12 mouse cellular contexts compared by ENCODE assay signal in genomic region chr11:78205361-78206206, GRCm38 (mm10). TPM values are rescaled to one million over a fixed set of nuclear protein-coding genes. Genes with fewer than 3 reads are reported as not detected.
A peak's percentile ranks its signal among the peaks of the same experiment; 100 is the strongest.
DNase-seq lines count a peak whose midpoint lies in the region; ATAC-seq lines count a peak whose summit lies in the region.
"Had no signal": no experiment of that assay in that cellular context is flagged by ENCODE, and none has a peak within 500 bp of the region (broad histone marks: within the 10 kb centered on the region; RNA-seq: fewer than 3 reads in every experiment).

No protein-coding gene starts in this region.

- DNase-seq in forebrain, embryonic 11.5 days (ENCODE audit: low spot score), result no peak
- DNase-seq in heart, adult 9 months (ENCODE audit: low spot score in 2 of 2), result no peak
- DNase-seq in left cerebral cortex, postnatal 36 days (ENCODE audit: low spot score in 2 of 2), result no peak
- DNase-seq in thymus, postnatal 25 days, result no peak

- peaks cover 19% of the 10 kb centered on the region for H3K36me3 ChIP-seq in forebrain, embryonic 11.5 days (ENCODE audit: control insufficient read depth, insufficient read depth, low read length)
- peaks cover 25% of the 10 kb centered on the region for H3K36me3 ChIP-seq in forebrain, embryonic 16.5 days (ENCODE audit: control insufficient read depth, insufficient read depth)
- peaks cover 72% of the 10 kb centered on the region for H3K36me3 ChIP-seq in embryonic facial prominence, embryonic 12.5 days
- peaks cover 12% of the 10 kb centered on the region for H3K36me3 ChIP-seq in intestine, embryonic 16.5 days (ENCODE audit: control insufficient read depth, insufficient read depth, low read length)
- peaks cover 56% of the 10 kb centered on the region for H3K36me3 ChIP-seq in neural tube, embryonic 12.5 days

- ATAC-seq in forebrain, embryonic 11.5 days (replicated peaks; ENCODE audit: low FRiP score), result no peak
- no peak for ATAC-seq in forebrain, embryonic 16.5 days
- no peak for ATAC-seq in embryonic facial prominence, embryonic 12.5 days (ENCODE audit: insufficient number of reproducible peaks, insufficient read depth, low FRiP score, low TSS enrichment)
- 0 out of 2 replicates have a peak, but pooled peaks have one; percentile 55 for ATAC-seq in intestine, embryonic 16.5 days
- peak; percentile 74 for ATAC-seq in neural tube, embryonic 12.5 days (ENCODE audit: low FRiP score, low read depth)

- H3K4me1 ChIP-seq in forebrain, embryonic 11.5 days (replicated peaks; ENCODE audit: control insufficient read depth, insufficient read depth, low read length), result no peaks in the 10 kb centered on the region
- H3K4me1 ChIP-seq in forebrain, embryonic 16.5 days (replicated peaks; ENCODE audit: control insufficient read depth, insufficient read depth, low read length), result no peaks in the 10 kb centered on the region
- H3K4me1 ChIP-seq in embryonic facial prominence, embryonic 12.5 days, result no peaks in the 10 kb centered on the region
- H3K4me1 ChIP-seq in intestine, embryonic 16.5 days (ENCODE audit: control insufficient read depth, insufficient read depth, low read length), result peaks cover 14% of the 10 kb centered on the region
- H3K4me1 ChIP-seq in neural tube, embryonic 12.5 days, result peaks cover 32% of the 10 kb centered on the region
- H3K4me1 ChIP-seq: heart, embryonic 10.5 days; limb, embryonic 15.5 days; lung, embryonic 15.5 days had no signal

- H3K9ac ChIP-seq in forebrain, embryonic 11.5 days (ENCODE audit: low read length), result no peak overlapping the region
- no peak overlapping the region for H3K9ac ChIP-seq in forebrain, embryonic 16.5 days (replicated peaks; ENCODE audit: low read depth, low read length)
- H3K9ac ChIP-seq in embryonic facial prominence, embryonic 12.5 days, result no peak overlapping the region
- no peak overlapping the region for H3K9ac ChIP-seq in intestine, embryonic 16.5 days (ENCODE audit: low read depth, low read length)
- H3K9ac ChIP-seq in neural tube, embryonic 12.5 days, result 0 out of 2 replicates have a peak overlapping the region, but pooled peaks have one; percentile 2
- H3K9ac ChIP-seq: limb, embryonic 15.5 days; lung, embryonic 15.5 days had no signal

- peak overlapping the region; percentile 48; the same call in 1 of the 2 replicates for H3K27ac ChIP-seq in forebrain, embryonic 11.5 days (ENCODE audit: low read depth, low read length)
- H3K27ac ChIP-seq in forebrain, embryonic 16.5 days (ENCODE audit: low read length), result no peak overlapping the region
- 0 out of 2 replicates have a peak overlapping the region, but pooled peaks have one; percentile 25 for H3K27ac ChIP-seq in embryonic facial prominence, embryonic 12.5 days
- H3K27ac ChIP-seq in intestine, embryonic 16.5 days (ENCODE audit: low read length), result no peak overlapping the region
- peak overlapping the region; percentile 76 for H3K27ac ChIP-seq in neural tube, embryonic 12.5 days
- H3K27ac ChIP-seq: heart, embryonic 10.5 days; limb, embryonic 15.5 days; lung, embryonic 15.5 days had no signal

- WGBS in forebrain, embryonic 11.5 days, result 79% methylated on average over 13 of the region's 13 CpGs
- WGBS in forebrain, embryonic 16.5 days, result 56% methylated on average over 13 of the region's 13 CpGs
- 79% methylated on average over 13 of the region's 13 CpGs for WGBS in embryonic facial prominence, embryonic 12.5 days
- 56% methylated on average over 13 of the region's 13 CpGs for WGBS in intestine, embryonic 16.5 days
- 25% methylated on average over 13 of the region's 13 CpGs for WGBS in neural tube, embryonic 12.5 days

- H3K9me3 ChIP-seq in forebrain, embryonic 11.5 days (ENCODE audit: control insufficient read depth, low read length), result no peaks in the 10 kb centered on the region
- no peaks in the 10 kb centered on the region for H3K9me3 ChIP-seq in forebrain, embryonic 16.5 days (ENCODE audit: control insufficient read depth, low read length)
- no peaks in the 10 kb centered on the region for H3K9me3 ChIP-seq in embryonic facial prominence, embryonic 12.5 days
- H3K9me3 ChIP-seq in intestine, embryonic 16.5 days (ENCODE audit: control insufficient read depth, low read length), result no peaks in the 10 kb centered on the region
- H3K9me3 ChIP-seq in neural tube, embryonic 12.5 days, result no peaks in the 10 kb centered on the region
- H3K9me3 ChIP-seq: heart, embryonic 10.5 days; limb, embryonic 15.5 days; lung, embryonic 15.5 days had no signal

- no peaks in the 10 kb centered on the region for H3K27me3 ChIP-seq in forebrain, embryonic 11.5 days (ENCODE audit: control insufficient read depth, insufficient read depth, low read length)
- H3K27me3 ChIP-seq in forebrain, embryonic 16.5 days (replicated peaks; ENCODE audit: control insufficient read depth, insufficient read depth, low read length), result no peaks in the 10 kb centered on the region
- no peaks in the 10 kb centered on the region for H3K27me3 ChIP-seq in embryonic facial prominence, embryonic 12.5 days
- no peaks in the 10 kb centered on the region for H3K27me3 ChIP-seq in intestine, embryonic 16.5 days (replicated peaks; ENCODE audit: control insufficient read depth, insufficient read depth, low read length)
- no peaks in the 10 kb centered on the region for H3K27me3 ChIP-seq in neural tube, embryonic 12.5 days (replicated peaks)
- H3K27me3 ChIP-seq: limb, embryonic 15.5 days; lung, embryonic 15.5 days had no signal

- H3K4me3 ChIP-seq in forebrain, embryonic 11.5 days (ENCODE audit: low read depth, low read length), result no peak overlapping the region
- H3K4me3 ChIP-seq in forebrain, embryonic 16.5 days (replicated peaks; ENCODE audit: low read length), result no peak overlapping the region
- no peak overlapping the region for H3K4me3 ChIP-seq in embryonic facial prominence, embryonic 12.5 days
- H3K4me3 ChIP-seq in intestine, embryonic 16.5 days (ENCODE audit: low read length), result no peak overlapping the region
- no peak overlapping the region for H3K4me3 ChIP-seq in neural tube, embryonic 12.5 days
- H3K4me3 ChIP-seq: heart, embryonic 10.5 days; limb, embryonic 15.5 days; lung, embryonic 15.5 days had no signal

- no peak overlapping the region for H3K4me2 ChIP-seq in forebrain, embryonic 11.5 days (ENCODE audit: low read depth, low read length, severe bottlenecking)
- no peak overlapping the region for H3K4me2 ChIP-seq in forebrain, embryonic 16.5 days (ENCODE audit: low read length)
- no peak overlapping the region for H3K4me2 ChIP-seq in embryonic facial prominence, embryonic 12.5 days (replicated peaks)
- no peak overlapping the region for H3K4me2 ChIP-seq in intestine, embryonic 16.5 days (ENCODE audit: low read depth, low read length)
- peak overlapping the region; percentile 30 for H3K4me2 ChIP-seq in neural tube, embryonic 12.5 days (replicated peaks)
- H3K4me2 ChIP-seq: limb, embryonic 15.5 days; lung, embryonic 15.5 days had no signal

- intact Hi-C loops in left cerebral cortex, postnatal 36 days (cut with DNase I), result no loop called here

RNA-seq across cellular contexts. Expression of gene Proca1, which starts 12.4 kb away (rescaled TPM):
- 1.4 and 1.6 TPM in 2 replicates for polyA plus RNA-seq in forebrain, embryonic 11.5 days (2014; fragmentation: Nextera tagmentation; extraction: Ambion mirVana)
- polyA plus RNA-seq in forebrain, embryonic 16.5 days (2015; fragmentation: Nextera tagmentation; extraction: Ambion mirVana), result 0.94 and 3.0 TPM in 2 replicates
- 2.9 TPM in 2 replicates for polyA plus RNA-seq in embryonic facial prominence, embryonic 12.5 days (2016; fragmentation: Nextera tagmentation; extraction: Ambion mirVana)
- 1.8 and 2.3 TPM in 2 replicates for polyA plus RNA-seq in intestine, embryonic 16.5 days (2015; fragmentation: Nextera tagmentation; extraction: Ambion mirVana)
- 2.5 and 2.9 TPM in 2 replicates for polyA plus RNA-seq in neural tube, embryonic 12.5 days (2016; fragmentation: Nextera tagmentation; extraction: Ambion mirVana)
- 1 to 10 TPM; 6.6 to 8.7 TPM for total RNA-seq in left cerebral cortex, postnatal 36 days (2021)
- total RNA-seq: megakaryocyte-erythroid progenitor cell, adult 5-6 weeks had no signal

RNA-seq across cellular contexts. Expression of gene Rab34, which starts 17.4 kb away (rescaled TPM):
- 54.7 and 58.8 TPM in 2 replicates for polyA plus RNA-seq in forebrain, embryonic 11.5 days (2014; fragmentation: Nextera tagmentation; extraction: Ambion mirVana)
- 53.9 and 56.9 TPM in 2 replicates for polyA plus RNA-seq in forebrain, embryonic 16.5 days (2015; fragmentation: Nextera tagmentation; extraction: Ambion mirVana)
- 164 and 181 TPM in 2 replicates for polyA plus RNA-seq in embryonic facial prominence, embryonic 12.5 days (2016; fragmentation: Nextera tagmentation; extraction: Ambion mirVana)
- polyA plus RNA-seq in intestine, embryonic 16.5 days (2015; fragmentation: Nextera tagmentation; extraction: Ambion mirVana), result 71.0 and 73.4 TPM in 2 replicates
- polyA plus RNA-seq in neural tube, embryonic 12.5 days (2016; fragmentation: Nextera tagmentation; extraction: Ambion mirVana), result 71.0 and 76.5 TPM in 2 replicates
- 10 to 100 TPM; 20.5 to 28.0 TPM for total RNA-seq in left cerebral cortex, postnatal 36 days (2021)

RNA-seq across cellular contexts. Expression of gene Rpl23a, which starts 22.2 kb away (rescaled TPM):
- polyA plus RNA-seq in forebrain, embryonic 11.5 days (2014; fragmentation: Nextera tagmentation; extraction: Ambion mirVana), result 1,094 and 1,161 TPM in 2 replicates
- 758 and 831 TPM in 2 replicates for polyA plus RNA-seq in forebrain, embryonic 16.5 days (2015; fragmentation: Nextera tagmentation; extraction: Ambion mirVana)
- polyA plus RNA-seq in embryonic facial prominence, embryonic 12.5 days (2016; fragmentation: Nextera tagmentation; extraction: Ambion mirVana), result 1,221 and 1,230 TPM in 2 replicates
- polyA plus RNA-seq in intestine, embryonic 16.5 days (2015; fragmentation: Nextera tagmentation; extraction: Ambion mirVana), result 1,166 and 1,241 TPM in 2 replicates
- 895 and 982 TPM in 2 replicates for polyA plus RNA-seq in neural tube, embryonic 12.5 days (2016; fragmentation: Nextera tagmentation; extraction: Ambion mirVana)
- total RNA-seq in left cerebral cortex, postnatal 36 days (2021), result 100 to 1,000 TPM; 673 to 732 TPM

RNA-seq across cellular contexts. Expression of gene Tlcd1, which starts 29.1 kb away (rescaled TPM):
- 7.1 and 9.9 TPM in 2 replicates for polyA plus RNA-seq in forebrain, embryonic 11.5 days (2014; fragmentation: Nextera tagmentation; extraction: Ambion mirVana)
- 5.4 and 6.5 TPM in 2 replicates for polyA plus RNA-seq in forebrain, embryonic 16.5 days (2015; fragmentation: Nextera tagmentation; extraction: Ambion mirVana)
- polyA plus RNA-seq in embryonic facial prominence, embryonic 12.5 days (2016; fragmentation: Nextera tagmentation; extraction: Ambion mirVana), result 13.5 and 14.2 TPM in 2 replicates
- 39.5 and 44.2 TPM in 2 replicates for polyA plus RNA-seq in intestine, embryonic 16.5 days (2015; fragmentation: Nextera tagmentation; extraction: Ambion mirVana)
- 8.2 and 10.5 TPM in 2 replicates for polyA plus RNA-seq in neural tube, embryonic 12.5 days (2016; fragmentation: Nextera tagmentation; extraction: Ambion mirVana)
- total RNA-seq in left cerebral cortex, postnatal 36 days (2021), result 10 to 100 TPM; 32.5 to 36.1 TPM

RNA-seq across cellular contexts. Expression of gene Nek8, which starts 29.1 kb away (rescaled TPM):
- 7.6 and 9.6 TPM in 2 replicates for polyA plus RNA-seq in forebrain, embryonic 11.5 days (2014; fragmentation: Nextera tagmentation; extraction: Ambion mirVana)
- 5.1 and 6.0 TPM in 2 replicates for polyA plus RNA-seq in forebrain, embryonic 16.5 days (2015; fragmentation: Nextera tagmentation; extraction: Ambion mirVana)
- 17.5 and 18.9 TPM in 2 replicates for polyA plus RNA-seq in embryonic facial prominence, embryonic 12.5 days (2016; fragmentation: Nextera tagmentation; extraction: Ambion mirVana)
- 14.9 and 17.1 TPM in 2 replicates for polyA plus RNA-seq in intestine, embryonic 16.5 days (2015; fragmentation: Nextera tagmentation; extraction: Ambion mirVana)
- polyA plus RNA-seq in neural tube, embryonic 12.5 days (2016; fragmentation: Nextera tagmentation; extraction: Ambion mirVana), result 10.2 and 11.1 TPM in 2 replicates
- total RNA-seq in left cerebral cortex, postnatal 36 days (2021), result 1 to 10 TPM; 2.7 to 3.2 TPM

Comparison
In these comparisons a context has a peak if more than half of its experiments do, and no peak if none do; other contexts are left out.
1. H3K27ac ChIP-seq: peak in forebrain, embryonic 11.5 days (single experiment), embryonic facial prominence, embryonic 12.5 days (single experiment) and neural tube, embryonic 12.5 days (single experiment); none in forebrain, embryonic 16.5 days (single experiment) and intestine, embryonic 16.5 days (single experiment).
2. ATAC-seq: peak in intestine, embryonic 16.5 days (single experiment) and neural tube, embryonic 12.5 days (single experiment); none in forebrain, embryonic 11.5 days (single experiment), forebrain, embryonic 16.5 days (single experiment) and embryonic facial prominence, embryonic 12.5 days (single experiment).